Mouse (Mus musculus): ENCODE data around the gene Iqschfp.

Gene Iqschfp

GRCm38 (mm10) chr3:68664337-68664736, 772.3 kb downstream of the Iqschfp start:
- DNase-seq: no peak

- no peak for DNase-seq
Measured at GRCm38 (mm10) chr3:68666377-68666776, 774.3 kb downstream of the Iqschfp start.

GRCm38 (mm10) chr3:68667852-68668251, 775.8 kb downstream of the Iqschfp start:
- no peak for DNase-seq

- no peak for DNase-seq
Measured at GRCm38 (mm10) chr3:68669418-68669974, 777.5 kb downstream of the Iqschfp start.

GRCm38 (mm10) chr3:68674721-68675120, 782.7 kb downstream of the Iqschfp start:
- no peak for DNase-seq

- no peak for DNase-seq
Measured at GRCm38 (mm10) chr3:68675216-68675835, 783.3 kb downstream of the Iqschfp start.

All from lung, postnatal 10 days (tissue).